Mouse (Mus musculus): ENCODE results near the gene Mrps18c.

DNA sequence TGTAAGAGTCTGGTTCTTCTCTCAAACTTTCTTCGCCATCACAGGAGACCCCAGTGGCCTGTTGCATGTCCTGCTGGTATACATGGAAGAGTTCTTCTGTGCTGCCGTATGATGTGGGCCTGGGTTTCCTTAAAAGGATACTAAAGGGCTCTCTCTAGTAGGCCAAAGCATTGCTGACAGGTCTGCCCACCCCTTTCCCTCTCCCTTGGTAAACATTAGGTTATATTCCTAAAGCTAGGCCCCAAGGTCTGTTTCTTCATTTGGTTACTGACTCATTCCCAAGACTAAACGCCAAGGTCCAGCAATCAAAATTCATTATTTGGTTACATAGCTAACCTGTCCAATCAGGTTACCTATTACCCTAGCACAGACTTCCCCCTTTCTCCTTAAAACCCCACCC lies 34.3 kb downstream of the Mrps18c start:
- TF ChIP-seq POLR2A (IDR thresholded peaks at IDR 0.05; ENCODE audit: borderline replicate concordance, extremely low read depth, low read depth, low read length) (no peak), CTCF (IDR thresholded peaks at IDR 0.05; ENCODE audit: insufficient read depth, low read length) (no peak)
